Mouse (Mus musculus): ENCODE data around the gene Zscan2. TPM values are rescaled to one million over a fixed set of nuclear protein-coding genes. Genes with fewer than 3 reads are reported as not detected.

Zscan2 gene
- total and polyA plus RNA-seq, 3 experiments, result 1.8 to 5.3 (median 4.4) TPM

GRCm38 (mm10) chr7:80840937-80841336, 19.8 kb upstream of the Zscan2 start:
- TF ChIP-seq GATA1 (IDR thresholded peaks at IDR 0.05; ENCODE audit: borderline replicate concordance, low read length) (no peak), POLR2AphosphoS5 (IDR thresholded peaks at IDR 0.05; ENCODE audit: insufficient replicate concordance, low read depth, low read length) (no peak), GATA2 (IDR thresholded peaks at IDR 0.05; ENCODE audit: borderline replicate concordance, low read depth, low read length) (no peak), CTCF (IDR thresholded peaks at IDR 0.05; ENCODE audit: low read depth, low read length) (no peak), TAL1 (conservative IDR thresholded peaks at IDR 0.05; ENCODE audit: low read depth, low read length) (no peak)
- H3K27me3 ChIP-seq (ENCODE audit: insufficient read depth, low read length), result peaks cover 17% of the 10 kb centered on the region
- no peak for ATAC-seq (ENCODE audit: extremely low read depth, insufficient number of reproducible peaks, low FRiP score, poor library complexity, severe bottlenecking)
- H3K4me1 ChIP-seq (ENCODE audit: insufficient read depth, low read depth, low read length), result peaks cover 14% of the 10 kb centered on the region
- no peak for DNase-seq (ENCODE audit: low spot score)
- H3K36me3 ChIP-seq (replicated peaks), result no peaks in the 10 kb centered on the region
- H3K4me3 ChIP-seq (ENCODE audit: low read depth, low read length), result no peak overlapping the region
- H3K9me3 ChIP-seq (replicated peaks), result no peaks in the 10 kb centered on the region

GRCm38 (mm10) chr7:80842132-80842531, 18.6 kb upstream of the Zscan2 start:
- Histone ChIP-seq H3K9me3 (replicated peaks) (no peaks in the 10 kb centered on the region), H3K36me3 (replicated peaks) (no peaks in the 10 kb centered on the region), H3K4me3 (ENCODE audit: low read depth, low read length) (no peak overlapping the region), H3K4me1 (ENCODE audit: insufficient read depth, low read depth, low read length) (peaks cover 13% of the 10 kb centered on the region), H3K27me3 (ENCODE audit: insufficient read depth, low read length) (peaks cover 20% of the 10 kb centered on the region)
- ATAC-seq (ENCODE audit: extremely low read depth, insufficient number of reproducible peaks, low FRiP score, poor library complexity, severe bottlenecking) (no peak), DNase-seq (ENCODE audit: low spot score) (no peak)
- no peak for TF ChIP-seq GATA2 (IDR thresholded peaks at IDR 0.05; ENCODE audit: borderline replicate concordance, low read depth, low read length)
- TF ChIP-seq GATA1 (IDR thresholded peaks at IDR 0.05; ENCODE audit: borderline replicate concordance, low read length), result no peak
- TF ChIP-seq POLR2AphosphoS5 (IDR thresholded peaks at IDR 0.05; ENCODE audit: insufficient replicate concordance, low read depth, low read length), result no peak
- TF ChIP-seq CTCF (IDR thresholded peaks at IDR 0.05; ENCODE audit: low read depth, low read length), result no peak
- no peak for TF ChIP-seq TAL1 (conservative IDR thresholded peaks at IDR 0.05; ENCODE audit: low read depth, low read length)

- TF ChIP-seq CTCF (IDR thresholded peaks at IDR 0.05; ENCODE audit: low read depth, low read length) (no peak), GATA1 (IDR thresholded peaks at IDR 0.05; ENCODE audit: borderline replicate concordance, low read length) (no peak), POLR2AphosphoS5 (IDR thresholded peaks at IDR 0.05; ENCODE audit: insufficient replicate concordance, low read depth, low read length) (no peak), TAL1 (conservative IDR thresholded peaks at IDR 0.05; ENCODE audit: low read depth, low read length) (no peak), GATA2 (IDR thresholded peaks at IDR 0.05; ENCODE audit: borderline replicate concordance, low read depth, low read length) (no peak)
- Histone ChIP-seq H3K4me3 (ENCODE audit: low read depth, low read length) (no peak overlapping the region), H3K4me1 (ENCODE audit: insufficient read depth, low read depth, low read length) (peaks cover 8% of the 10 kb centered on the region), H3K27me3 (ENCODE audit: insufficient read depth, low read length) (peaks cover 17% of the 10 kb centered on the region), H3K9me3 (replicated peaks) (no peaks in the 10 kb centered on the region), H3K36me3 (replicated peaks) (no peaks in the 10 kb centered on the region)
- no peak for ATAC-seq (ENCODE audit: extremely low read depth, insufficient number of reproducible peaks, low FRiP score, poor library complexity, severe bottlenecking)
- DNase-seq (ENCODE audit: low spot score), result no peak
These were observed 17.5 kb upstream of the Zscan2 start for GRCm38 (mm10) chr7:80843176-80843575.

DNA sequence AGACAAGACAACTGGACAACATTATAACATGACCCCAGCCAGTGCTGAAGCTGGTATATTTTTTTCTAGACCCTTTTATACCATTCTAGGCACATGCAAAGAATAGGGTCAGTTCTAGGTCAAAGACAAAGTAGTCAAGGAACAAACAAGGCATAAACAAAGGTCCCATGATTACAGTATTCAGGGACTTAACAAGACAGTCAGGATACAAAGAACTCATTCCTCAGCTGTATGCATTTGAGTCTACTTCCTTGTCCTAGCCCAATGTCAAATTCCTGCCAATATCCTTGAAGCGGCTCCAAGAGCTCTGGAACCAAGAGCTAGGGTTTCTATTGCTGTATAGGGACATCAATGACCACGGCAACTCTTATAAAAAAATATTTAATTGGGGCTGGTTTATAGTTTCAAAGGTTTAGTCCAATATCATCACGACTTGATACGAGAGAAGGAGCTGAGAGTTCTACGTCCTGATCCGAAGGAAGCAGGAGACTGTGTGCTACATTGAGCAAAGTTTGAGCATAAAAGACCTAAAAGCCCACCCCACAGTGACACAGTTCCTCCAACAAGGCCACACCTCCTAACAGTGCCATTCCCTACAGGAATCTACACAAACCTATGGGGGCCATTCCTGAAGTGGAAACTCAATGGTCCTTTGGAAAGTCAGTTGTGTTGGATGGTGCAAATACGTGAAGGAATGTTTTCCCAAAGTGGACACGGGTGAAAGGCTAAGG, 16.6 kb upstream of the Zscan2 start:
- no peak overlapping the region for H3K4me3 ChIP-seq (ENCODE audit: low read depth, low read length)
- no peak for ATAC-seq (ENCODE audit: extremely low read depth, insufficient number of reproducible peaks, low FRiP score, poor library complexity, severe bottlenecking)
- H3K9me3 ChIP-seq (replicated peaks), result no peaks in the 10 kb centered on the region
- TF ChIP-seq CTCF (IDR thresholded peaks at IDR 0.05; ENCODE audit: low read depth, low read length), result no peak
- no peak for TF ChIP-seq POLR2AphosphoS5 (IDR thresholded peaks at IDR 0.05; ENCODE audit: insufficient replicate concordance, low read depth, low read length)
- TF ChIP-seq GATA2 (IDR thresholded peaks at IDR 0.05; ENCODE audit: borderline replicate concordance, low read depth, low read length), result no peak
- TF ChIP-seq GATA1 (IDR thresholded peaks at IDR 0.05; ENCODE audit: borderline replicate concordance, low read length), result no peak
- TF ChIP-seq TAL1 (conservative IDR thresholded peaks at IDR 0.05; ENCODE audit: low read depth, low read length), result no peak
- peaks cover 17% of the 10 kb centered on the region for H3K27me3 ChIP-seq (ENCODE audit: insufficient read depth, low read length)
- H3K36me3 ChIP-seq (replicated peaks), result no peaks in the 10 kb centered on the region
- H3K4me1 ChIP-seq (ENCODE audit: insufficient read depth, low read depth, low read length), result peaks cover 5% of the 10 kb centered on the region
- DNase-seq (ENCODE audit: low spot score), result no peak

- Histone ChIP-seq H3K27me3 (ENCODE audit: insufficient read depth, low read length) (peaks cover 17% of the 10 kb centered on the region), H3K36me3 (replicated peaks) (no peaks in the 10 kb centered on the region), H3K9me3 (replicated peaks) (no peaks in the 10 kb centered on the region), H3K4me1 (ENCODE audit: insufficient read depth, low read depth, low read length) (peaks cover 6% of the 10 kb centered on the region), H3K4me3 (ENCODE audit: low read depth, low read length) (no peak overlapping the region)
- TF ChIP-seq TAL1 (conservative IDR thresholded peaks at IDR 0.05; ENCODE audit: low read depth, low read length) (no peak), GATA2 (IDR thresholded peaks at IDR 0.05; ENCODE audit: borderline replicate concordance, low read depth, low read length) (no peak), POLR2AphosphoS5 (IDR thresholded peaks at IDR 0.05; ENCODE audit: insufficient replicate concordance, low read depth, low read length) (no peak), CTCF (IDR thresholded peaks at IDR 0.05; ENCODE audit: low read depth, low read length) (no peak), GATA1 (IDR thresholded peaks at IDR 0.05; ENCODE audit: borderline replicate concordance, low read length) (no peak)
- ATAC-seq (ENCODE audit: extremely low read depth, insufficient number of reproducible peaks, low FRiP score, poor library complexity, severe bottlenecking), result no peak
- no peak for DNase-seq (ENCODE audit: low spot score)
These were observed 16.0 kb upstream of the Zscan2 start for GRCm38 (mm10) chr7:80844691-80845090.

DNA sequence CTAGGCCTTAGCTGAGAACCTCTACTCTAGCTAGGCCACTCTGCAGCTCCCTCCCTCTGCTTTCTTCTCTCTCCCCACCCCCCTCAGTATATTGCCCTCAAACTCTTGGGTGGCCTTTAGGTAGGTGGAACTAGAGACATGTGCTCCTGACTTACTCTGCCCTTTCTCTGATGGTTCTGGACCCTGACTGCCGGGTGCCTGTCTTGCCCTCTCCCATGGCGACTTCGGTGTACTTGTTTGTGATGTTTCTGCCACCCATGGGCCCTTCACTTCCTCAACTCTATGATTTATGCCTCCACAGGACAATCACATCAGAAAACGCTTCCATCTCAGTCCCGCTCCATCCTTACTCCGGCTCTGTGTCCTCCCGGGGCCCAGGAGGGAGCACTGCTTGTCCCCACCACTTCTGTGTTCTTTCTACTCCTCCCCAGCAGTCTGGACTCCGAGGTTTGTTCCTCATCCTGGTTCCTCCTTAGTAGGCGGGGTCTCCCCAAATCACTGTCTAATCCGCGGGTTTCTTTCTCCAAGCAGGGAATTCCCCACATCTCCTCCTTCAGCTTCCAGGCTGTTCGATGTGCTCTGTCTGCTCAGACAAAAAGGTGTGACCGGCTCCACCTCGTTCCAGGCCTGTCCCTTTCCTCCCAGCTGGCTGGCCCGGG, 15.0 kb upstream of the Zscan2 start:
- peaks cover 15% of the 10 kb centered on the region for H3K27me3 ChIP-seq (ENCODE audit: insufficient read depth, low read length)
- TF ChIP-seq GATA2 (IDR thresholded peaks at IDR 0.05; ENCODE audit: borderline replicate concordance, low read depth, low read length), result no peak
- TF ChIP-seq CTCF (IDR thresholded peaks at IDR 0.05; ENCODE audit: low read depth, low read length), result no peak
- no peak for TF ChIP-seq GATA1 (IDR thresholded peaks at IDR 0.05; ENCODE audit: borderline replicate concordance, low read length)
- no peak for TF ChIP-seq TAL1 (conservative IDR thresholded peaks at IDR 0.05; ENCODE audit: low read depth, low read length)
- no peak for TF ChIP-seq POLR2AphosphoS5 (IDR thresholded peaks at IDR 0.05; ENCODE audit: insufficient replicate concordance, low read depth, low read length)
- H3K36me3 ChIP-seq (replicated peaks), result no peaks in the 10 kb centered on the region
- no peak overlapping the region for H3K4me3 ChIP-seq (ENCODE audit: low read depth, low read length)
- no peaks in the 10 kb centered on the region for H3K9me3 ChIP-seq (replicated peaks)
- ATAC-seq (ENCODE audit: extremely low read depth, insufficient number of reproducible peaks, low FRiP score, poor library complexity, severe bottlenecking), result no peak
- DNase-seq (ENCODE audit: low spot score), result no peak
- H3K4me1 ChIP-seq (ENCODE audit: insufficient read depth, low read depth, low read length), result peaks cover 9% of the 10 kb centered on the region
